Mouse (Mus musculus) urinary bladder, postnatal 4 days (tissue): ENCODE measurements around the gene Olfr493.

Experiments used
- DNase-seq, 2 experiments: peaks; one replicate each; pipeline ENCODE4 v3.0.0; 2021 to 2022; ENCODE audit warnings: low spot score in 2 of 2

Olfr493 gene

DNA sequence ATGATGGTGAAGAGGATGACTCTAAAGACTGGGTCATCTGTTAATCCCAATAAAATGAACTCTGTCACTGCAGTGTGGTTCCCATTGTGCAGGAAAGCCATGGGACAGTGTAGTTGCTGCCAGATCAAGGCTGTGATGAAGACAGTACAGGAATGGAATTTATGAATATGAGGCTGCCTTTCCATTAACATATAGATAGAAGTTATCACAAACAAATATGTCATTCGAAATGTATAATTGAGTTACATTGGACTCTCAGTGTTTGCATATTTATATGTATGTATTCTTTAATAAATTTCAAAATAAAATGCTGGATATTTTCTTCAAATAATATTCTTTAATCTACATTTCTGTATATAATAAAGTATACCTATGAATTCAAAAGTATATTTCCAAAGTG lies at the start of gene Olfr493:
Gene Olfr493, minus strand, starts transcription at position 101 of the 400 bp plus-strand sequence.
- no peak for DNase-seq

DNA sequence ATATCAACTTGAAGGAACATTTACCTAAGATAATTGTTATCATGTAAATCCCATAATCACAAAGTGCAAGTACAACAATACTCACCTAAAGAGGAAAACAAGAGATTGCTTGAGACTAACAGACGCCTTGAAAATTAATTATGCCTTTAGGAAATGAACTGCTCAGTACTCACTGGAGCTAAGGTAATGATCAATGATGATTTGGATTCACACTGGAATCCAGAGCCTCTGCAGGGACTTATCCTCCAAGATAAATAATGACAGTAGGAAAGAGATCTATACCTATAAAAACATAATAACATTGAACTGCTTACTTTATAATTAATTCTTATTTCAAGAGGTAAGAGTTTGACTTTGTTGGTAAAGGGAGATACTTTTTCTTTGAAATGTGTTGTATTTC lies 46.1 kb upstream of the Olfr493 start, which contains the start of gene Olfr495:
Gene Olfr495, plus strand, starts transcription at position 301 of the 400 bp plus-strand sequence.
- no peak for DNase-seq

DNA sequence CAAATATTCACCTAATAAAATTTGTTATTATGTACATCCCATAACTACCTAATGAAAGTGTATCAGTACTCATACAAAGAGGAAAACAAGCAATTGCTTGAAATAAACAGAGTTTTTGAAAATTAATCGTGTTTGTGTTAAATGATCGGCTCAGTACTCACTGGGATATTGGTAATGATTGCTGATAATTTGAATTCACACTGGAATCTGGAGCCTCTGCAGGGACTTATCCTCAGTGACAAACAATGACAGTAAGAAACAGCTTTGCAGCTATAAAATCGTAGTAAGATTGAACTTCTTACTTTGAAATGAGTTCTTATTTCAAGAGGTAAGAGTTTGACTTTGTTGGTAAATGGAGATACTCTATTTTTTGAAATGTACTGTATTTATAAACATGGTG lies 18.3 kb upstream of the Olfr493 start, which contains the start of gene Olfr494:
Gene Olfr494, plus strand, starts transcription at position 301 of the 400 bp plus-strand sequence.
- DNase-seq, result no peak

DNA sequence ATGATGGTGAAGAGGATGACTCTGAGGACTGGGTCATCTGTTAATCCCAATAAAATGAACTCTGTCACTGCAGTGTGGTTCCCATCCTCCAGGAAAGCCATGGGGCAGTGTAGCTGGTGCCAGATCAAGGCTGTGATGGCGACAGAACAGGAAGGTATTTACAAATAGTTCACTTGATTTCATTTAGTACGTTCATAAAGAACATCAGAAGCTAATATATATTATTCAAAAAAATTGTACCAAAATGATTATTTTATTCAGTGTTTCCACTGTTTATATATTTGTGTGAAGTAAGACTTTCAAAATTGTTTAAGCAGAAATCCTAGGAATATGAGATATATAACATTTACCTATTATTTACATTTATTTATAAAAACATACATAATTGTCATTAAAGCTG lies 23.2 kb downstream of the Olfr493 start, which contains the start of gene Olfr492:
Gene Olfr492, minus strand, starts transcription at position 101 of the 400 bp plus-strand sequence.
- no peak for DNase-seq

DNA sequence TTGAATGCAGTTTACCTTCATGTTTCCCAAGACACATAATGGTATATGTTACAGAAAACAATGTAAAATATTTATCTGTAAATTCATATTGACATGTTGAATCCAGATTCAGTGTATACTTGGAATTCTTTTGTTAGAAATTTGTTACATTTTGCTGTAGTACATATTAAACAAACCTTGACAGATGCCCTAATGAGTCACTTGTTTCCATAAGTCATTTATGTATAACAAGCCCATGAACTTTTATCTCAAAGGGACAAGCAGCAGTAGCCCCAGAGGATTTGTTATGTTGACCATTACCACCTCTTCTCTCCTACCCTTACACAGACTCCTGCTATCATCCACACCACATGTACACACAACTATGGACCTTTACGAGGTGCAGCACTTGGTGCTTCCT lies 33.6 kb downstream of the Olfr493 start, which contains the start of gene Olfr491:
Gene Olfr491, plus strand, starts transcription at position 301 of the 400 bp plus-strand sequence.
- no peak for DNase-seq
